Mouse (Mus musculus) lung, embryonic 16.5 days (tissue): Measurements from ENCODE around the gene Vps13c. TPM values are rescaled to one million over a fixed set of nuclear protein-coding genes. Genes with fewer than 3 reads are reported as not detected.

Experiments used
- ATAC-seq: fragments of 200-750 bp; cut with Nextera tagmentation; 2 replicates; pipeline ENCODE4 v1.8.0; 2017; ENCODE audit warnings: low read depth, mild to moderate bottlenecking, moderate library complexity
- H3K27ac ChIP-seq: fragments of 300-500 bp; sonication (generic); 2 replicates; pipeline ENCODE4 v1.5.1; 2014; ENCODE audit warnings: mild to moderate bottlenecking, control low read depth, low read length
- H3K27me3 ChIP-seq: fragments of 300-500 bp; sonication (generic); 2 replicates; pipeline ENCODE4 v1.6.1; 2014; ENCODE audit warnings: low read depth, low read length, mixed read lengths; ENCODE audit not compliant: control insufficient read depth, insufficient read depth
- H3K36me3 ChIP-seq: fragments of 300-500 bp; sonication (generic); 2 replicates; pipeline ENCODE4 v1.6.1; 2014; ENCODE audit warnings: low read length; ENCODE audit not compliant: control insufficient read depth, insufficient read depth
- H3K4me1 ChIP-seq: fragments of 300-500 bp; sonication (generic); replicated peaks from 2 replicates; pipeline ENCODE4 v1.6.1; 2014; ENCODE audit warnings: low read length, mixed read lengths; ENCODE audit not compliant: control insufficient read depth, insufficient read depth
- H3K4me2 ChIP-seq: fragments of 300-500 bp; sonication (generic); 2 replicates; pipeline ENCODE4 v1.6.1; 2014; ENCODE audit warnings: low read depth, low read length, control low read depth
- H3K4me3 ChIP-seq: fragments of 300-500 bp; sonication (generic); 2 replicates; pipeline ENCODE4 v1.5.1; 2014; ENCODE audit warnings: mild to moderate bottlenecking, low read length, control low read depth
- H3K9ac ChIP-seq: fragments of 300-500 bp; sonication (generic); 2 replicates; pipeline ENCODE4 v1.6.1; 2014; ENCODE audit warnings: low read length, control low read depth
- H3K9me3 ChIP-seq: fragments of 300-500 bp; sonication (generic); 2 replicates; pipeline ENCODE4 v1.6.1; 2016; ENCODE audit warnings: low read length; ENCODE audit not compliant: control insufficient read depth
- WGBS: fragments of 180-500 bp; shearing (Covaris S2); extraction: QIAGEN DNeasy Blood & Tissue Kit; methylation state at CpG from one replicate; pipeline ENCODE4 v1.1.7; 2014; 5-methylcytosine and 5-hydroxymethylcytosine counted together
- polyA plus RNA-seq: library from polyadenylated mRNA; unstranded; fragments of >200 nt; fragmentation: Nextera tagmentation; extraction: Ambion mirVana; gene quantifications from 2 replicates; pipeline ENCODE4 v1.2.1, GENCODE M21; 2015

The Vps13c gene
- polyA plus RNA-seq, 1 experiment from 2014 or later = 5.8 TPM

DNA sequence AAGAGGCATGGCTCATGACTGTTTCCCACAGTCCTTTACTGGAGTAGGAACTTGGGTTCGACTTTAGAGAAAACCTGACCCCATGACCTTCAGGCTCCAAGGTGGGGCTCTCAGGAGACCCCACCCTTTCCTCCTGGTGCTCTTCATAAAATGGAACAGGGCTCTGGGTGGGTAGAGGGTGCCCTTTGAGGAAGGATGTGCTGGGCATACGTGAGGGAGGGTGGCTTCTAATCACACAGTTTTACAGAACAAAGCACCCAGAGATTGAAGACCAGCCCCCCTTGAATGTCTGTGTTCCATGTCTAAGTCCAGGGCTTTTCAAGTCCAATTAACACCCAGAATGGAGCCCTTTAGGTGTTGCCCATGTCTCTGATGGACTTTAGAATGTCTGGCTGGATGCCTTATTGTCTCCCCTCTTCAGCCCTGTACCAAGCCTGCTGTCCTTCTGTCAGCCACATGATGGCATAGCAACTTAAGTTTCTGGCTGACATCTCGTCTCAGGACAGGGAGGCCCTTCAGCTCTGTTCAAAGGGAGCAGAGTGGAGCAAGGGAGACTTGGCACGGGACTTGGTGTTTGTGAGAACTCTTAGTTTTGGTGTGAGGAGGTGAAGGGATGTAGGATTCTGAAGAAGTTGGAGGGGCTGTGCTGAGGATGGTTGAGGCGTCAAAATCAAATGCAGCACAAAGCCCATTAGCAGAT lies 176.2 kb downstream of the Vps13c start:
- Histone ChIP-seq H3K36me3 (no peaks in the 10 kb centered on the region), H3K4me3 (no peak overlapping the region), H3K9ac (no peak overlapping the region), H3K4me2 (no peak overlapping the region), H3K4me1 (no peaks in the 10 kb centered on the region), H3K27ac (no peak overlapping the region), H3K9me3 (no peaks in the 10 kb centered on the region), H3K27me3 (no peaks in the 10 kb centered on the region; the same call in 1 of the 2 replicates)
- peak; percentile 79 for ATAC-seq
- 42% methylated on average over 5 of the region's 5 CpGs for WGBS

DNA sequence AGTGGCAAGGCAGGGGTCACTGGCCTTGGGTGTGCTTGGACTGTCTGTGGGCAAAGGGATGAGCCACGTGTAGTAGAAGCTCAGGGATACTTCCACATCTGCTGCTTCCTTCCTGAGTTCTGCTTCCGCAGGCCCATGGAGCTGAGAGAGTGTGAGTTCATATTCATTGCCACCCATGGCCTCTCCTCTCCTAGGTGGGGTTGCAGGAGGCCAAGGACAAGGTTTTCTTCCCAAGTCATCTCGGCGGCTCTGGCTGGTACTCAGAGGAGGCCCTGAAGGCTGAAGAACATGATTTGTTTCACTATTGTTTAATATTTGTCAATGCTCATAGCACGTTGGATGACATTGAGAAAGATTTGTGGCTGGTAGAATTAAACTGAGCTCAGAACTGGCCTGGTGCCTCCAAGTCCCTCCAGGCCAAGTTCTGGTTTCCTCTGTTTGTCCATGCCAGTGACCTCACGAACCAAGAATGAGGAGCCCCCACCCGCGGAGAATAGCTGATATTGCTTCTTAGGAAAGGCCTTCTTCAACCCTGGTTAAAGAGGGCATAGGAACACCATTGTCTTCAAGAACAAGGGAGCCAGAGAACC lies 180.7 kb downstream of the Vps13c start:
- H3K9ac ChIP-seq = no peak overlapping the region
- H3K4me3 ChIP-seq = no peak overlapping the region
- ATAC-seq = no peak
- 71% methylated on average over 8 of the region's 8 CpGs for WGBS
- H3K27ac ChIP-seq = no peak overlapping the region
- H3K9me3 ChIP-seq = no peaks in the 10 kb centered on the region
- no peaks in the 10 kb centered on the region; the same call in 1 of the 2 replicates for H3K27me3 ChIP-seq
- no peaks in the 10 kb centered on the region for H3K36me3 ChIP-seq
- H3K4me2 ChIP-seq = no peak overlapping the region
- H3K4me1 ChIP-seq = peaks cover 3% of the 10 kb centered on the region; the same call in 1 of the 2 replicates

DNA sequence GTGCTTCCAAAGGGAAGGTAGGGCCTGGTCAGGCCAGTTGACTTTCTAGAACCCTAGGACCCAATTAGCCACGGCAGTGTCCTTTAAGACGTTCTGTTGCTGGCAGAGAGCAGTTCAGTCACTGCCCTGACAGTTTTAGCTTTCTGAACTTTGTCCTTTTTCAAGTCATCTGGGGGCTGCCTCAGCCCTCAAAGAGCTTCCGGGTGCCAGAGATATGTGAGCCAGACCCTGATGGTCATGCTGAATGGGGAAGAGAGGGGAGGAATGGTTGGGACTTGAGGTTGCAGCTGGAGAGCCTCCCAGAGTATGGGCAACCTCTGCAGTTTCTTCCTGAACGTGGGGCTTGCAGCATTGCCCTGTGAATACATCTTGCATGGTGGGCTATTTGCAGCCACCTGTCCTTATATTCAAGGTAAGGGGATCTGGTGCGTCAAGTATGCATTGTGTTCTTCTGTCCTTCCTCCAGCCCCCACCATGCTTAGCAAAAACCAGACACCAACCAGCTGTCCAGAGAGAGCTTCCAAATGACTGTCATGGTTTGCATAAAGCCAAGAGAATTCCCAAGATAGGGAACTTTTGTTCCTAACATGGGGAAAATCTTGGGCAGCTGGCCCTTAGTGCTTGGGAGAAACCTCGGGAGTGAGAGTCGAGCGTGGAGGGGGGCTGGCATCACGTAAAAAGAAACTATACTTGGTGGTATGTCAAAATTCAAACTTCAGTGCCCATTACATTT lies 182.3 kb downstream of the Vps13c start:
- Histone ChIP-seq H3K4me2 (no peak overlapping the region), H3K36me3 (no peaks in the 10 kb centered on the region), H3K27ac (peak overlapping the region; percentile 26; the same call in 1 of the 2 replicates), H3K27me3 (no peaks in the 10 kb centered on the region; the same call in 1 of the 2 replicates), H3K4me1 (peaks cover 3% of the 10 kb centered on the region; the same call in 1 of the 2 replicates), H3K9me3 (no peaks in the 10 kb centered on the region), H3K4me3 (no peak overlapping the region), H3K9ac (no peak overlapping the region)
- WGBS = 64% methylated on average over 9 of the region's 9 CpGs
- ATAC-seq = peak; percentile 55

DNA sequence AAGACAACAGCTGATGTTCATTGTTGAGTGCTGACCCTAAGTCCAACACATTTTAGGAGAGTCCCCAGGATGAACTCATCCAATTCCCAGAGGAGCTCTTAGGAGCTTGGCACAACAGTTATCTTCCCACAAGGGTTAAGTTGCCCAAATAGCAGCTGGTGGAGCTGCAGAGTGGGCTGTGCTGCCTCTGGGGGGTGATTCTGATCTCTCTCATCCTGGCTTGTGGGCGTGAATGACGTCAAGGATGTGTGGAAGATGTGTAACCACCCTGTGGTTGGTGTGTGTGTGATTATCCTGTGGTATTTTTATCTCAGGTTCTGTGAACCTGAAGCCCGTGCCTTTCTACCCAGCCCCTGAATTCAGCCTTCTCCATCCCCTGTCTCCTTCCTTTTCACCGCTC lies 188.4 kb downstream of the Vps13c start:
- 54% methylated on average over 4 of the region's 4 CpGs for WGBS
- no peak overlapping the region for H3K4me2 ChIP-seq
- H3K27me3 ChIP-seq = no peaks in the 10 kb centered on the region
- H3K27ac ChIP-seq = no peak overlapping the region
- H3K9ac ChIP-seq = no peak overlapping the region
- H3K9me3 ChIP-seq = no peaks in the 10 kb centered on the region
- no peak overlapping the region for H3K4me3 ChIP-seq
- H3K36me3 ChIP-seq = no peaks in the 10 kb centered on the region
- ATAC-seq = no peak
- H3K4me1 ChIP-seq = no peaks in the 10 kb centered on the region; the same call in 1 of the 2 replicates

DNA sequence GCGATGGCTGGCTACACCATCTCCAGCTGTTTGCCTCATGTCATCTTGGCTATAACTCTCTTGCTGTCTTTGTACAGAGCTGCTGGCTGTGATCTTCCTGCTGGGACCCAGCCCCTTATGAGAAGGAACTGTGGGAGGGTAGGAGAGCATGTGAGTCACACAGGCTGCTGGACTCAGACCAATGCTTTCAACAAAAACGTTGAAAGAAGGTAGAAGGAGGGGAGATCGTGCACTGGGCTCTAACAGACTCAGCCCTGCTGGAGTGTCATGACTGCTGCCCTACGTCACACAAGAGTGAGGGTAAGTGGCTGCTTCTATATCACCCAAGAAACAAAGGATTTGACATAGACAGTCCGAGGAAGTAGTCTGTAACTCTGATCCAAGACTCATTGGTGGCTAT lies 193.6 kb downstream of the Vps13c start:
- H3K27ac ChIP-seq = no peak overlapping the region
- H3K4me3 ChIP-seq = no peak overlapping the region
- H3K4me1 ChIP-seq = no peaks in the 10 kb centered on the region
- H3K9ac ChIP-seq = no peak overlapping the region
- no peaks in the 10 kb centered on the region for H3K36me3 ChIP-seq
- no peaks in the 10 kb centered on the region for H3K9me3 ChIP-seq
- no peak for ATAC-seq
- WGBS = 54% methylated on average over 5 of the region's 5 CpGs
- H3K27me3 ChIP-seq = no peaks in the 10 kb centered on the region
- no peak overlapping the region for H3K4me2 ChIP-seq

Other genes starting within 250 kb of the Vps13c start
- 0.16 TPM in 1 of 2 replicates, not detected in the other for gene C2cd4b, start 81.0 kb upstream of the Vps13c start, polyA plus RNA-seq
- gene C2cd4a, start 8.1 kb upstream of the Vps13c start, polyA plus RNA-seq = 0.25 TPM in 2 replicates